Mouse (Mus musculus): ENCODE measurements around the gene Adcy7. TPM values are rescaled to one million over a fixed set of nuclear protein-coding genes. Genes with fewer than 3 reads are reported as not detected.

Adcy7 gene
- polyA plus RNA-seq, 1 experiment from 2014 or later, result 2.3 TPM

GRCm38 (mm10) chr8:88339221-88339620 is 67.0 kb downstream of the Adcy7 start:
- no peaks in the 10 kb centered on the region for H3K4me1 ChIP-seq (ENCODE audit: control insufficient read depth, insufficient read depth, low read length)
- DNase-seq (ENCODE audit: low spot score) (no peak), ATAC-seq (ENCODE audit: insufficient number of reproducible peaks, low FRiP score, low TSS enrichment, low read depth) (no peak)
- H3K36me3 ChIP-seq (ENCODE audit: control insufficient read depth, insufficient read depth, low read length), result peaks cover 27% of the 10 kb centered on the region
- 92% methylated on average over 3 of the region's 3 CpGs for WGBS
- no peak overlapping the region for H3K4me2 ChIP-seq (ENCODE audit: low read depth, severe bottlenecking)
- H3K27ac ChIP-seq (replicated peaks; ENCODE audit: low read depth, low read length), result no peak overlapping the region
- no peak overlapping the region for H3K9ac ChIP-seq (ENCODE audit: low read length)
- H3K4me3 ChIP-seq (ENCODE audit: low read depth, low read length), result no peak overlapping the region
- no peaks in the 10 kb centered on the region for H3K27me3 ChIP-seq (ENCODE audit: control insufficient read depth, insufficient read depth, low read length)
- H3K9me3 ChIP-seq (ENCODE audit: control insufficient read depth, low read length), result no peaks in the 10 kb centered on the region

- Histone ChIP-seq H3K9me3 (ENCODE audit: control insufficient read depth, low read length) (no peaks in the 10 kb centered on the region), H3K36me3 (ENCODE audit: control insufficient read depth, insufficient read depth, low read length) (peaks cover 31% of the 10 kb centered on the region), H3K27me3 (ENCODE audit: control insufficient read depth, insufficient read depth, low read length) (no peaks in the 10 kb centered on the region), H3K4me1 (ENCODE audit: control insufficient read depth, insufficient read depth, low read length) (no peaks in the 10 kb centered on the region), H3K27ac (replicated peaks; ENCODE audit: low read depth, low read length) (no peak overlapping the region), H3K4me3 (ENCODE audit: low read depth, low read length) (no peak overlapping the region), H3K9ac (ENCODE audit: low read length) (no peak overlapping the region), H3K4me2 (ENCODE audit: low read depth, severe bottlenecking) (no peak overlapping the region)
- WGBS, result 95% methylated on average over 2 of the region's 2 CpGs
- ATAC-seq (ENCODE audit: insufficient number of reproducible peaks, low FRiP score, low TSS enrichment, low read depth) (no peak), DNase-seq (ENCODE audit: low spot score) (no peak)
These were observed 67.9 kb downstream of the Adcy7 start for GRCm38 (mm10) chr8:88339887-88340695.

GRCm38 (mm10) chr8:88342026-88342425 is 69.8 kb downstream of the Adcy7 start:
- H3K4me1 ChIP-seq (ENCODE audit: control insufficient read depth, insufficient read depth, low read length), result no peaks in the 10 kb centered on the region
- H3K9me3 ChIP-seq (ENCODE audit: control insufficient read depth, low read length), result no peaks in the 10 kb centered on the region
- H3K36me3 ChIP-seq (ENCODE audit: control insufficient read depth, insufficient read depth, low read length), result peaks cover 31% of the 10 kb centered on the region
- ATAC-seq (ENCODE audit: insufficient number of reproducible peaks, low FRiP score, low TSS enrichment, low read depth) (no peak), DNase-seq (ENCODE audit: low spot score) (no peak)
- WGBS, result 88% methylated on average over 4 of the region's 4 CpGs
- no peak overlapping the region for H3K4me2 ChIP-seq (ENCODE audit: low read depth, severe bottlenecking)
- H3K27me3 ChIP-seq (ENCODE audit: control insufficient read depth, insufficient read depth, low read length), result no peaks in the 10 kb centered on the region
- H3K9ac ChIP-seq (ENCODE audit: low read length), result no peak overlapping the region
- no peak overlapping the region for H3K4me3 ChIP-seq (ENCODE audit: low read depth, low read length)
- no peak overlapping the region for H3K27ac ChIP-seq (replicated peaks; ENCODE audit: low read depth, low read length)

GRCm38 (mm10) chr8:88349046-88349445 is 76.8 kb downstream of the Adcy7 start:
- H3K9ac ChIP-seq (ENCODE audit: low read length), result no peak overlapping the region
- no peak overlapping the region for H3K4me3 ChIP-seq (ENCODE audit: low read depth, low read length)
- no peaks in the 10 kb centered on the region for H3K4me1 ChIP-seq (ENCODE audit: control insufficient read depth, insufficient read depth, low read length)
- no peak overlapping the region for H3K4me2 ChIP-seq (ENCODE audit: low read depth, severe bottlenecking)
- no peaks in the 10 kb centered on the region for H3K9me3 ChIP-seq (ENCODE audit: control insufficient read depth, low read length)
- ATAC-seq (ENCODE audit: insufficient number of reproducible peaks, low FRiP score, low TSS enrichment, low read depth), result no peak
- 83% methylated on average over 2 of the region's 2 CpGs for WGBS
- peaks cover 27% of the 10 kb centered on the region for H3K36me3 ChIP-seq (ENCODE audit: control insufficient read depth, insufficient read depth, low read length)
- H3K27ac ChIP-seq (replicated peaks; ENCODE audit: low read depth, low read length), result no peak overlapping the region
- DNase-seq (ENCODE audit: low spot score), result no peak
- no peaks in the 10 kb centered on the region for H3K27me3 ChIP-seq (ENCODE audit: control insufficient read depth, insufficient read depth, low read length)

GRCm38 (mm10) chr8:88357226-88357933 is 85.2 kb downstream of the Adcy7 start:
- no peak for DNase-seq (ENCODE audit: low spot score)

GRCm38 (mm10) chr8:88357946-88358345 is 85.7 kb downstream of the Adcy7 start:
- Histone ChIP-seq H3K9me3 (ENCODE audit: control insufficient read depth, low read length) (no peaks in the 10 kb centered on the region), H3K27ac (replicated peaks; ENCODE audit: low read depth, low read length) (no peak overlapping the region), H3K27me3 (ENCODE audit: control insufficient read depth, insufficient read depth, low read length) (no peaks in the 10 kb centered on the region), H3K4me3 (ENCODE audit: low read depth, low read length) (no peak overlapping the region), H3K4me2 (ENCODE audit: low read depth, severe bottlenecking) (no peak overlapping the region), H3K36me3 (ENCODE audit: control insufficient read depth, insufficient read depth, low read length) (peaks cover 25% of the 10 kb centered on the region), H3K4me1 (ENCODE audit: control insufficient read depth, insufficient read depth, low read length) (0 out of 2 replicates have a peak, but pooled peaks cover 3% of the 10 kb centered on the region), H3K9ac (ENCODE audit: low read length) (no peak overlapping the region)
- no peak for DNase-seq (ENCODE audit: low spot score)
- 88% methylated on average over 5 of the region's 5 CpGs for WGBS
- ATAC-seq (ENCODE audit: insufficient number of reproducible peaks, low FRiP score, low TSS enrichment, low read depth), result no peak

More at GRCm38 (mm10) chr8:88357226-88357933, 85.2 kb downstream of the Adcy7 start:
- Histone ChIP-seq H3K4me1 (ENCODE audit: control insufficient read depth, insufficient read depth, low read length) (no peaks in the 10 kb centered on the region), H3K4me2 (ENCODE audit: low read depth, severe bottlenecking) (no peak overlapping the region), H3K9me3 (ENCODE audit: control insufficient read depth, low read length) (no peaks in the 10 kb centered on the region), H3K36me3 (ENCODE audit: control insufficient read depth, insufficient read depth, low read length) (peaks cover 25% of the 10 kb centered on the region), H3K27me3 (ENCODE audit: control insufficient read depth, insufficient read depth, low read length) (no peaks in the 10 kb centered on the region), H3K4me3 (ENCODE audit: low read depth, low read length) (no peak overlapping the region), H3K9ac (ENCODE audit: low read length) (no peak overlapping the region), H3K27ac (replicated peaks; ENCODE audit: low read depth, low read length) (no peak overlapping the region)
- WGBS, result 39% methylated on average over 5 of the region's 5 CpGs
- ATAC-seq (ENCODE audit: insufficient number of reproducible peaks, low FRiP score, low TSS enrichment, low read depth), result no peak

- no peak for ATAC-seq (ENCODE audit: insufficient number of reproducible peaks, low FRiP score, low TSS enrichment, low read depth)
- Histone ChIP-seq H3K27me3 (ENCODE audit: control insufficient read depth, insufficient read depth, low read length) (no peaks in the 10 kb centered on the region), H3K4me2 (ENCODE audit: low read depth, severe bottlenecking) (peak overlapping the region; percentile 86; the same call in 1 of the 2 replicates), H3K27ac (replicated peaks; ENCODE audit: low read depth, low read length) (no peak overlapping the region), H3K9me3 (ENCODE audit: control insufficient read depth, low read length) (no peaks in the 10 kb centered on the region), H3K4me1 (ENCODE audit: control insufficient read depth, insufficient read depth, low read length) (0 out of 2 replicates have a peak, but pooled peaks cover 4% of the 10 kb centered on the region), H3K9ac (ENCODE audit: low read length) (no peak overlapping the region), H3K4me3 (ENCODE audit: low read depth, low read length) (no peak overlapping the region), H3K36me3 (ENCODE audit: control insufficient read depth, insufficient read depth, low read length) (peaks cover 20% of the 10 kb centered on the region)
- no peak for DNase-seq (ENCODE audit: low spot score)
- 82% methylated on average over 2 of the region's 2 CpGs for WGBS
These were observed 87.8 kb downstream of the Adcy7 start for GRCm38 (mm10) chr8:88359959-88360358.

- ATAC-seq (ENCODE audit: insufficient number of reproducible peaks, low FRiP score, low TSS enrichment, low read depth), result no peak
- H3K27ac ChIP-seq (replicated peaks; ENCODE audit: low read depth, low read length), result peak overlapping the region; percentile 90
- DNase-seq (ENCODE audit: low spot score), result peak; percentile 54
These were observed 89.0 kb downstream of the Adcy7 start for GRCm38 (mm10) chr8:88361044-88361707.

More at GRCm38 (mm10) chr8:88361044-88361707, 89.0 kb downstream of the Adcy7 start:
- Histone ChIP-seq H3K4me1 (ENCODE audit: control insufficient read depth, insufficient read depth, low read length) (0 out of 2 replicates have a peak, but pooled peaks cover 4% of the 10 kb centered on the region), H3K9ac (ENCODE audit: low read length) (peak overlapping the region; percentile 96), H3K9me3 (ENCODE audit: control insufficient read depth, low read length) (no peaks in the 10 kb centered on the region), H3K4me3 (ENCODE audit: low read depth, low read length) (peak overlapping the region; percentile 91), H3K4me2 (ENCODE audit: low read depth, severe bottlenecking) (peak overlapping the region; percentile 86), H3K27me3 (ENCODE audit: control insufficient read depth, insufficient read depth, low read length) (no peaks in the 10 kb centered on the region), H3K36me3 (ENCODE audit: control insufficient read depth, insufficient read depth, low read length) (peaks cover 16% of the 10 kb centered on the region)
- 1% methylated on average over 31 of the region's 31 CpGs for WGBS

Data from limb, embryonic 11.5 days (tissue).